Mouse (Mus musculus): ENCODE measurements around the gene Hoxc12.

Gene Hoxc12

DNA sequence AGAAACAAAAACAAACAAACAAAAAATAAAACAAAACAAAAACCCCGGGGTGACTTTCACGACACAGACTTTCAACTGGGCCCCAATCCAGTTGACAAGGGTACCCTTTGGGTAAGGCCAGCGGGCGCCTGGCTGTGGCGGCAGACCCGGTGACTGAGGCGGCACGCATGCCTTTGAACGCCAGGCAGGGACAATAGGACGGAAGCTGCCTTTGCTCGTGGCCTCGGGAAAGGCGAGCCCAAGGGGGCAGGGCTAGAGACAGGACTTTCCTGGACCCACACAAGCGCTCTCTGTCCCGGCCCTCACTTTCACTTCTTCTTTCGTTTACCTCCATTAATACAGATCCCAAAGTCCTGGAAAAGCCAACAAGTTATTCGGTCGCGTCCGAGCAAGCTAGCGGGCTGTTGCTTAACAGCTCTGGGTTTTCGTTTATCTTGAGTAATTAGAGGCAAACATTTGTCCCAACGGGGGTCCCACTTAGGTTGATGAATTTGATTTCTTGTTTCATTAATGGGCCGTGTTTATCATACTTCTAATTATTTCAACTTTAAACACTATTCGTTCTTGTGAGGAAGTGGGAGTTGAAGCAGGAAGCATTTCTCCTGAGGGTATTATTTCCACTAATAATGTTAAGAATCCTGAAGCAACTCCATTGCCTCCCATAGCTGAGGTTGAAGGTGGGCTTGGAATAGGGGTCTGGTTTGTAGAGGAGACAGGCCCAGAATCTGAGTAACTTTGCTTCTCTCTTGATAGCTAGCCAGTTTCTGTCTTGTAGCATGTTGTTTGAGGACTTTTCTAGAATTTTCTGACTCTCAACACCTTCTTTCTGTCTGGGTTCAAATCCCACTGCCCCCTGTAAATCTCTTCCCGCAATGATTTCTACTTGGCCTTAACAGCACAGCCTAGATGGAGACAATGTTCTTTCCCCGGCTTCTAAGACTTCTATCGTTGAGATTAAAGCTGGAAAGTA is 27.4 kb downstream of the Hoxc12 start:
- in situ Hi-C loops (cut with MboI, MseI) = no loop called here

- in situ Hi-C loops (cut with MboI, MseI) = no loop called here
These were observed 28.7 kb downstream of the Hoxc12 start for GRCm38 (mm10) chr15:102965003-102965891.

GRCm38 (mm10) chr15:102965892-102966775 is 29.6 kb downstream of the Hoxc12 start:
- in situ Hi-C loops (cut with MboI, MseI) = no loop called here

DNA sequence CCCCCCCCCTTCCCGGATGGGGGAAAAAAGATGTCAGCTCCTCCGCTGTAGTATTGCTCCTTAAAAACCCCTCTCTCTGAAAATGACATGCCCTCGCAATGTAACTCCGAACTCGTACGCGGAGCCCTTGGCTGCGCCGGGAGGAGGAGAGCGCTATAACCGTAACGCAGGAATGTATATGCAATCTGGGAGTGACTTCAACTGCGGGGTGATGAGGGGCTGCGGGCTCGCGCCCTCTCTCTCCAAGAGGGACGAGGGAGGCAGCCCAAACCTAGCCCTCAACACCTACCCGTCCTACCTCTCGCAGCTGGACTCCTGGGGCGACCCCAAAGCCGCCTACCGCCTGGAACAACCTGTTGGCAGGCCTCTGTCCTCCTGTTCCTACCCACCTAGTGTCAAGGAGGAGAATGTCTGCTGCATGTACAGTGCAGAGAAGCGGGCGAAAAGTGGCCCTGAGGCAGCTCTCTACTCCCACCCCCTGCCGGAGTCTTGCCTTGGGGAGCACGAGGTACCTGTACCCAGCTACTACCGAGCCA is 30.3 kb downstream of the Hoxc12 start, which contains the start of gene Hoxc10:
TSS of gene Hoxc10 (plus strand) at position 21 of the 536 bp plus-strand sequence.
- in situ Hi-C loops (cut with MboI, MseI) = no loop called here

DNA sequence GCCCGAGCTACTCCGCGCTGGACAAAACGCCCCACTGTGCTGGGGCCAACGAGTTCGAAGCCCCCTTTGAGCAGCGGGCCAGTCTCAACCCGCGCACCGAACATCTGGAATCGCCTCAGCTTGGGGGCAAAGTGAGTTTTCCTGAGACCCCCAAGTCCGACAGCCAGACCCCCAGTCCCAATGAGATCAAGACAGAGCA is 30.7 kb downstream of the Hoxc12 start, which contains the start of gene Hoxc5:
TSS of gene Hoxc5 (plus strand) at position 132 of the 199 bp plus-strand sequence.
- in situ Hi-C loops (cut with MboI, MseI) = no loop called here

DNA sequence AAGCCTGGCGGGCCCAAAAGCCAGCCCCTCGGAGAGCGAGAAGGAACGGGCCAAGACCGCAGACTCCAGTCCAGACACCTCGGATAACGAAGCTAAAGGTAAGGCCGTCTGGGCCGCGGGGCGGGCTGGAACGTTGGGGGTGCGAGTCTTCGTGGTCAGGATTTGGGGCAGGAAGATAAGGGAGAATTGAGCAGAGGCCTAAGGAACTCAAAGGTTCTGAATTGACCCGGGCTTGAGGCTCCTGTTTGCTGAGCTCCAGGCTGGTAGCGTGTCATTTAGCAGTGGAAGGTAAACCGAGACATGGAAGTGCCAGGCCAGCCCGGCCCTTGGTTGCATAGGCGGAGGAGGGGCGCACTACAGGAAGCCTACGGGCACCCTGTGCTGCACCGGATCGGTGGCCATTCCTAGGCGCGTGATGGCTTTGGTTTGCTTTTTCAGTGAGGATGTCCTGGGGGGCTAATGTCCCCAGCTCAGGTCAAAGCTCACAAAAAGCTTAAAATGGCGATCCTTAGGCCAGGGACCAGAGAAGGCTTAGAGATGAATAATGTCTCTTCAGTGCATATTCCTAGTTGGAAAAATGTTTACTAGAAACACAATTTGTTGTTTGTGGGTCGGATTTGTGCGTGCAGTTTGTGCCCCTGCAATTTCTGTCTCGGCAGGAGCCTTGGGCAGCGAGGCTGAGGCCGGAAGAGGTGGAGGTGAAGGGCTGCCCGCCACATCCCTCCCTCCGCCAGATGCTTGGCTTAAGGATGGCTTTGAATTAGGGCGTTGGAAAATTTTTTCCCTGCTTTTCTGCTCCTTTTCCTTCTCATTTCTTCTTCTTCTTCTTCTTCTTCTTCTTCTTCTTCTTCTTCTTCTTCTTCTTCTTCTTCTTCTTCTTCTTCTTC is 31.2 kb downstream of the Hoxc12 start:
- in situ Hi-C loops (cut with MboI, MseI) = no loop called here

GRCm38 (mm10) chr15:102969296-102969695 is 32.7 kb downstream of the Hoxc12 start:
- in situ Hi-C loops (cut with MboI, MseI) = no loop called here

- in situ Hi-C loops (cut with MboI, MseI) = no loop called here
These were observed 34.2 kb downstream of the Hoxc12 start for GRCm38 (mm10) chr15:102970740-102971139.

DNA sequence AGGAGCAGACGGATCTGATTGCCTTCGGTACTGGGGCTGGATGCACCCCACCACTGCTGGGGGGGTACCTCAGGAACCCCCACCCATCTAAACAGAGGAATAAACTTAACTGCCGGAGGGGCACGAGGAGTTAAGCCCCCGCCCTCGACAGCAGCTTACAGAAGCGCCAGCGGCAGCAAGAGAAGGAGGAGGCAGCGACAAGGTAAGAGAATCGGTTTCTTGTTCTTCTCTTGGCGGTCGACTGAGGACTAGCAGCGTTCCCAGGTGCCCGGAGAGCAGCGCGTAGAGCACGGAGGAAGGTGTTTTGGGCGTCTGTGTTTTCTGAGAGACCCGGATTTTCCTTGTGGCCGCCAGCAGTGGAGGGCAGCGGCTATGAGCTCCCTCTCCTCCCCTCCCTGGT is 35.7 kb downstream of the Hoxc12 start:
- in situ Hi-C loops (cut with MboI, MseI) = no loop called here

DNA sequence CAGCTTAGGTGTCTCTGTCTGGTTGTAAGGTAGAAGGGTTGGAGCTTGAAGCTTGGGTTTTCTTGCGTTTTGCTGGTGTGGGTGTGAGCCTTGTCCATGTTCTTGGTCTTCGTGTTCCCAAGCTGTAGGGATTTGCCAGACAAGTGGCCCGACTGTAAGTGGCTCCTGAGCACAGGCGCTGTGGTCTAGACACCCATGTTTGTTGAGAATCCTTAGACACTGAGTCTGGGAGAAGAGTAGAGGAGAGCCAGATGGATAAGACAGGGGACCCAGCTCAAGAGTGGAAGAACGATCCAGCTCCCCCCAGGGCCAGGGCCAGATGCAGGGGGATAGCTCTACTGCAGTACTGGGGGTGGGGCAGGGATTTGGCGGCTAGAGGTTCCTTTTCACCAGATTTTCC is 36.2 kb downstream of the Hoxc12 start:
- in situ Hi-C loops (cut with MboI, MseI) = no loop called here

- in situ Hi-C loops (cut with MboI, MseI) = no loop called here
These were observed 38.5 kb downstream of the Hoxc12 start for GRCm38 (mm10) chr15:102975034-102975433.

DNA sequence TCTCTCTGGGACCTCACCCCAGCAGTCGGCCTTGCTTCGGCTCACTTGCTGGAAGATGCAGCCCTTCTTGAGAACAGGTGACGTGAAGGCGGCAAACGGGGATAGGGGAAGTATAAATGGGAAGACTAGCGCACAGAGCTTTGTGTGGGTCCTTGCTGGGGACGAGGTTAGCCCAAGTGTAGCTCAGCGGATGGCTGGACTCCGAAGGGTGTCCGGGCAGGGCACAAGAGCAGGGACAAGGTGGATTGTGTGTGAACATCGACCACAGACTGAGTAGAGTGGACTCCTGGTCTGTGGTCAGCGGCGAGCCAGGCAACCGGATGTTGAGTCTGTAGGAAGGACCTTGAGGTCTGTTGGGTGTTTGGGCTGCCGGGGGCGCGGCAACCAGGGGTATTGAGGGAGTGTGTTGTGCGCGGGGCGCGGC is 39.1 kb downstream of the Hoxc12 start:
- in situ Hi-C loops (cut with MboI, MseI) = no loop called here

DNA sequence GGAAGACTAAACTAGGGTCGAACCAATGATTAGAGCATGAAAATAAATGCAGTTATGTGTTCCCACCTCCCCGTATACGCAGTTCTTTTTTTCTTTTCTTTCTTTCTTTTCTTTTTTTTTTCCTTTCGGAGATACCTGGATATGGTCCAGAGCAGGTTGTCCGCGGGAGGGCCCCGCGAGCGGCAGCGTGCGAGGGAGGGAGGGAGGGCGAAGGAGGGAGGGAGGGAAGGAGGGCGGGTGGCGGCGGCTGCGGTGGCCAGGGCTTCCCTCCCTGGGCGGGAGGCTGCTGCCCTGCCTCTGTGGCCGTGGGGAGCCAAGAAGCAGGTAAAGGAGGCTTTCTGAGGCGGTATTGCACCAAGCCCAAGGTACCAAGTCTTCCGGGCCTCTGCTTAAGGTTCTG is 39.6 kb downstream of the Hoxc12 start, which contains the start of gene Hoxc9:
TSS of gene Hoxc9 (plus strand) at position 269 of the 400 bp plus-strand sequence.
- in situ Hi-C loops (cut with MboI, MseI) = no loop called here

- in situ Hi-C loops (cut with MboI, MseI) = no loop called here
These were observed 40.3 kb downstream of the Hoxc12 start for GRCm38 (mm10) chr15:102976631-102977422.

DNA sequence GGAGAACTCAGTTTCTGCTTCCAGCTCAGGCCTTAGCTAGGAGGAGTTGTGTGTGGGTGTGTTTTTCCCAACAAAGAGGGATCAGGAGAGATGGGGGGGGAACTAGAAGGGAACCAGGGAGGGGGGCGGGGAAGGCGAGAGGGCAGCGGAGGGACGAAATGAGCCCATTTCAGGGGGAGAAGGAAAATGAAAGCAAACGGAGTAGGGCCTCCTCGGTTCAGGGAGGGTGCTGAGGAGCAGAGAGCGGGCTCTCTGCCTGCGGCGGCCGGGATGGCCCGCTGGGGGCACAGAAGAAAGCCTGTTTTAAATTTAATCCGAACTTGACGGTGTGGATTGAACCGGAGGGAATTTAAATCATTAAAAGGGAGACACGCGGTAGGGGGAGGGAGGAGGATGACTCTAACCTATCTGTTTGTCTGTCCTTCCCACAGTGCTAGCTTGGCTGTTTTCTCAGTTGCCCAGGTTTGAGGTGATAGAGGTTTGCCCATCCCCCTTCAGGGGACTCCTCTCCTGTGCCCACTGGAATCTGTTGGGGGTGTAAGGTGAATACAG is 40.9 kb downstream of the Hoxc12 start:
- in situ Hi-C loops (cut with MboI, MseI) = no loop called here

DNA sequence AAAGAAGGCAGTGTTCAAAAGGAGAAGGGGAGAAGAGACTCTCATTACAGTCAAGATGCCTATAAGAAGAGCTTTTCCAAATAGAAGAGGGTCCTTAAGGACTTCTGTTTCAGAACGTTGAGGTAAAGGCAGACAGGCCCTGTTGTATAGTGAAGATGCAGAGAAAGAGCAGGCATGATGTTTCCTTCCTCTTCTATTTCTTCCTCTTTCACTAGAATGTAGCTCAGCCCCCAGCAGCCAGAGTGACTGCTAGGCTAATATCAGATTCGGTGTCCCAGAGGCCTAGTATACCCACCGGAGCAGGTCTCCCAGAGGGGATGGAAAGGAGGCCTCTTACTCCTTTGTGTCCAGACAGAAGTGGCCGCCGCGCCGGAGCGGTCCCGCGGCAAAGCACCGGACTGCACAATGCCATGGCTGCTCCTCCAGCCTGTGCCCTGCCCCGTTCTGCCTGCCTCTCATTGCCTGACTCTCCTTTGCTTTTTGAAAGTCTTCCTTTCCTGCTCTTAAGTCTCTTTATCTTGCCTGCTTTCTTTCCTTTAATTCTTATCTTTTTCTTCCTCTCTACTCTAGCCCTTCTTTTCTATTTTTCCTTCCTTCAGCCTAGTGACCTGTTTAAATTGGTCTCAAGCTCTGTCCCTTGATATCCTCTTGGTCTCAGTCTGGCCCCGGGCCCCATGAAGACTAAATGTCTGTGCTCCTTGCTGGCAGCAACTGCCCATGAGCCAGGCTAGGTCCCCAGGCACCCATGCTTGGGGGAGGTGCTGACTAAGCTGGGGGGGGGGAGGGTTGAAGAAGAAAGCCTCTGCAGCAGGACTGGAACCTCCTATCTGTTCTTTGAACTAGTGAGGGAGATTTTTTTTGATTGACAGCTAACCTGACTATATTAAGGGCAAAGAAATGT is 42.3 kb downstream of the Hoxc12 start:
- in situ Hi-C loops (cut with MboI, MseI) = no loop called here

DNA sequence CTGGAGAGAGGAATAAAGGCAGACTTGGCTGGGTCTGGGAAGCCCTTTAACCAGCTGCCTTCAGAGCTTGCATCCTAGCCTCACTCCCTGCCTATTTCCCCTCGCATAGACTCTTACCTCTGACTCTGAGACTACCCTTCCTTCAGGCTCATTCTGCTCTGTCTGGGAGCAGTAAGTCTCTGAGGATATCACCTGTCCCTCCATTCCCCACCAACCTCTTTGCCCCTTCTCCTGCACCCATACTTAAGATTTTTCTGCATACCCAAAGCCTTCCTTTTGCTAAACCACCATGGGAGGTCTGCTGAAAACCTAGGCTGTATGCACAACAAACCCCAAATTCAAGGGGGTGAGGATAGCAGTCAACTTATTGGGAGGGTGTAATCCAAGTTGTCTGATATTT is 43.4 kb downstream of the Hoxc12 start:
- in situ Hi-C loops (cut with MboI, MseI) = loop anchor here in 1 of 2 experiments (10.0 kb wide), 1 partner anchor 335 kb away; the partner anchor contains the start of gene Gpr84

GRCm38 (mm10) chr15:102980352-102980751 is 43.8 kb downstream of the Hoxc12 start:
- in situ Hi-C loops (cut with MboI, MseI) = loop anchor here in 1 of 2 experiments (10.0 kb wide), 1 partner anchor 334 kb away; the partner anchor contains the start of gene Gpr84

Data from T-helper 17 cell (primary cell).